Mouse (Mus musculus): Measurements from ENCODE around the gene H2al2c. TPM values are rescaled to one million over a fixed set of nuclear protein-coding genes. Genes with fewer than 3 reads are reported as not detected.
"Not testable (repeated sequence)": the region's sequence is repeated elsewhere in the genome, so short reads cannot be mapped to it uniquely, and the experiment has no call there.

H2al2c gene
- not detected for total RNA-seq (2021)

DNA sequence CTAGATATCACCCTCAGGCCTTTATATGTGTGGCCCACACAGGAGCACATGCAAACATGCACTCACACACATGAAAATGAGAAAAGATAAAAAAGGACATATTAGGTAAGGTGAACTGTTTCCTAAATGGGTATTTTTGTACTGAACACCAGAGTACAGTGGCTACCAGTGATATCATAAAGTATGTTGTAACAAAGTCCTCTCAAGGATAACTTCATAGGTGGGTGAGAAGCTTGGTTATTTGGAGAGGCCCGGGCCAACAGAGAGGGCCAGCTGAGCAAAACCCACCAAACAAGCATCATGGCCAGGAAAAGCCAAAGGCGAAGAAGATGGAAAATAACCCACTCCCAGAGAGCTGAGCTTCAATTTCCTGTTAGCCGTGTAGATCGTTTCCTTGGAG, at the start of gene H2al2c:
H2al2c (plus strand) TSS at position 301 of the 400 bp plus-strand sequence.
- DNase-seq, result not testable (repeated sequence)

Other genes starting within 250 kb of the H2al2c start
- gene Sry, start 64.6 kb downstream of the H2al2c start, total RNA-seq (2021), result not detected
- gene H2al2b, start 121.6 kb downstream of the H2al2c start, total RNA-seq (2021), result not detected
- not detected for gene Gm4064, start 197.1 kb downstream of the H2al2c start, total RNA-seq (2021)
- not detected for gene Rbmy, start 231.6 kb downstream of the H2al2c start, total RNA-seq (2021)
- not detected for gene Gm10256, start 231.6 kb downstream of the H2al2c start, total RNA-seq (2021)